Mouse (Mus musculus) right cerebral cortex, postnatal 14 days (tissue): Measurements from ENCODE around the gene Acot12.
A peak's percentile ranks its signal among the peaks of the same experiment; 100 is the strongest.

Experiments
- DNase-seq: peaks from one replicate; pipeline ENCODE4 v3.0.0; 2022

Gene Acot12

DNA sequence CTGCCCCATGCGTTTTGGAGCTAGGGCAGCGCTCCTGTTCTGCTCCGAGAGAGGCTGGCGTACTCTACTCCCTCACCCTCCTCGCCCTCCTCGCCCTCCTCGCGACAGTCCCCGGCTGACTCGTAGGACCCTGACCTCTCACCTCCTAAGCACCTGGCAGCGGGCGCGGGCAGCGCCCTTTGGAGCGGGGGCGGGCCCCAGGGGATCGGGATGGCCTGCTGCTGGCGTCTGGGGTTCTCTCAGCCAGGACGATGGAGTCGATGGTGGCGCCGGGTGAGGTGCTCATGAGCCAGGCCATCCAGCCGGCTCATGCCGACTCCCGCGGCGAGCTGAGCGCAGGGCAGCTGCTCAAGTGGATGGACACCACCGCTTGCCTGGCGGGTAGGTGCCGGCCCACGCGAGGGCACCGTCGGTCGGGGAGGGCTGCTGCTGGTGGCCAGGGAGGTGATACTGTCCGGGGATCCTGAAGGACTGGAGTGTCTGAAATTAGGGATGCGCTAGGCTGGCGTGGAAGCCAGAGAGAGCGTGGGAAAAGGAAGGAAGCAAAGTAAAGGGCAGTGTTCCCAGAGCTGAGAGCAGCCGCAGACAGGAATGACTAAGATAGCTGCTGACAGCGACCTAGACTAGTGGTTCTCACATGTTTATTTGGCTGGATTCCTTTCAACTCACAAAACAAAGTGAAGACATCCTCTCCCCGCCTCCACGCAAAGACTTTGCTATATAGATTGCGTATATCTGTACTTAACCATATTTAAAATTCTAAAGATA is at the start of gene Acot12:
Gene Acot12 (plus strand): TSS at position 233 of the 768 bp plus-strand sequence.
- peak; percentile 28 for DNase-seq

DNA sequence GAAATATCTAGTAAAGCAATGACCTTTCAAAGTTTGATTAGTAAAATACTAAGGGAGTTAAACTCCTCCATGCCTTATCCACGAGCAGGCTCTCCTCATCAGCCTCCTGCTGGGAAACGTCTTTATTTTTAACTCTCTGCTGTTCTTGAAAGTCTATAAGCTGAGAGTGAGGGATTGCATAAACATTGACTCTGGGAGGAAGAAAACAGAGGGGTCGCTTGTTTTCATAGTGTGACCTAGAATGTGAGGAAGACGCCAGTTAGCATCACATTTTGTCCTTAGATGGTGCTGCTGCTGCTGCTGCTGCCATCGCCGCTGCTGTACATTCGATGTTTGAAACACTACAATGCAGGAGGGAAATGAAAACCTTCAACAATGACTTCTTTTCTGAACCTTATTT is 47.7 kb upstream of the Acot12 start:
- no peak for DNase-seq

DNA sequence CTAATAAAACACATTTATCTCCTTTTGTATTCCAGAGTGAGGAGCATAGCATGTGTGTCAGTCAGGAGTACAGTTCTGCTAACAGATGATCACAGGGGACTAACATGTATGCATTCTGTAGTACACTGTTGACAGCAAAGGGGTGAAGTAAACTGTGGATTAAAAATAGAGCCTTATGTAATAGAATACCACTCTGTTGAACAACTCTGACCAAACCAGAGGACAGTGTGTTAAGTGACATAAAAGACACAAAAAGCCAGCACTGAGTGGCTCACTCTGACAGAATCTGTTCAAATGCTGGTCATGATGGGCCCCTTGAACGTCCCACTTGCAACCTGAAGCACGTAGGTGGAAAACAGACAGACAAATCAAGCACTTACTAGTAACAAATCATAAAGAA is 45.9 kb upstream of the Acot12 start:
- DNase-seq: no peak

DNA sequence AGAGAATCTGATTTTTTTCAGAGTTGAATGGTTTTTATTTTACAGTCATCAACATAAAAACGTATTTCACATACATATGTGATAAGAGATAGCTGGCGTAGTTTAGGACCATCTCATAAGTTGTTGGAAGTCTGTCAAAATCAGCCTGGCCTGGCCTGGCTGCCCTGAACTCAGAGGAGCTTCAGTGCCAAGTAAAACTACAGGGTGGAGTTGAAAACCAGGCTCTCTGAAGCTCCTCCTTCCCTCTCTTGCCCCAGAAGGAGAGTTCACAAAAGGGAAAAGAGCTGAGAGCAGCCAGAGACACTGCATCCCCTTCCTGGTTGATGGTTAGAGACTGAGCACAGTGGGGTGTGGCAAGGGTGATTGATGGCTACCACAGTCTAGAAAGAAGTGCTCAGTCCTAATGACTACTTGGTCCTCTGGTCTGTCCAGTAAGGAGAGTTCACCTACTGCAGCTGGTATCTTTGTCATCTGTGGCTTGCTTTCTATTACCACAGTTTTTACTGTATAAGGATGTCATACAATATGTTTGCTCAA is 45.1 kb upstream of the Acot12 start:
- DNase-seq: no peak

DNA sequence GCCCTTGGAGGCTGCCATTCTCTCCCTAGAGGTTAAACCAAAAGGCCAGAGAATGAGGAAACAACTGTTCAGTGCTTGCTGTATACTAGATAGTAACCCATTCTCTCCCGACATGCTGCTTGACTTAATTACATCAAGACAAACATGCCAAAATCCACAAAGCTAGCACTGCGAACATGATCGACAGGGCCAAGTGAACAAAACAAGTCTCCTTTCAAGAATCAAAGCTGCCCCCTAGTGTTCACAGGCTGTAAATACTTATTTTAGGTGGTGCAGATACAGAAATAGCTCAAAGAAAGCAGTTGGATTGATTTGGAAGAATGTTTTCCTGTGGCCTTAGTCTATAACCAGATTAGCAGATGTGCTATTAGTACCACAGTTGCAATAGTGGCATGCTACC is 44.3 kb upstream of the Acot12 start:
- peak; percentile 18 for DNase-seq

DNA sequence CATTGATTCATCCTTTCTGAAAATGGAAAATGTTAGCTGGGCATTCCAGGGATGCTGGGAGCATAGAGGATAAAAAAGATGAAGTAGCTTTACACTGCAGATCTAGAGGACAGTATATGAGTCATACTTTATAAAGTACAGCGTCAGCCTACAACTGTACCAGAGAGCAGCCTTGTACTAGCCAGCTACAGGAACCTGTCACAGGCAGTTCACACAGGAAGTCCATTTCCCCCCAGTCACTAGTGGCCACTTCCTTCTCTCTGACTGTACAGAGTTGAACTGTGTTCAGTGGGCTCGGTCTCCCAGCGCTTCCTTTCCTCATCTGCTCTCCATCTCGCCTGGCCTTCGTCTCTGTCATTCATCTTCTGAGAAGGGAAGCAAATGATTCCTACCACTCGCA is 39.0 kb upstream of the Acot12 start:
- DNase-seq: no peak

DNA sequence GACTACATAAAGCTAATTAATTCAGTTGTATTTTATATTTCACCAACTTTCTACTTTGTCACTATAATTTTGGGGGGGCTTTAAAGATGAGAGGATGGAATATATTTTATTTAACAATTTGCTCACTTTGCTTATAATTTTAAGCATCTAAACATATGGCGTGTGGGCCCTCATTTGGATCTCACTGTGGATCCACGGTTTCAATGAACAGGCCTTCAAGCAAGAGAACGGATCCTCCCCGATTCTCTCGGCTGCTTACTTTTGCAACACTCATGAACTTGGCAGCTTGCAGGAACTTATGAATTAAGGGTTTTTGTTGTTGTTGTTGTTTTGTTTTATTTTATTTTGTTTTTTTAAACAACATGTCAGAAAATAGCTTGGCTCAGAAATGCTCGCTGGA is 21.8 kb upstream of the Acot12 start:
- DNase-seq: no peak

DNA sequence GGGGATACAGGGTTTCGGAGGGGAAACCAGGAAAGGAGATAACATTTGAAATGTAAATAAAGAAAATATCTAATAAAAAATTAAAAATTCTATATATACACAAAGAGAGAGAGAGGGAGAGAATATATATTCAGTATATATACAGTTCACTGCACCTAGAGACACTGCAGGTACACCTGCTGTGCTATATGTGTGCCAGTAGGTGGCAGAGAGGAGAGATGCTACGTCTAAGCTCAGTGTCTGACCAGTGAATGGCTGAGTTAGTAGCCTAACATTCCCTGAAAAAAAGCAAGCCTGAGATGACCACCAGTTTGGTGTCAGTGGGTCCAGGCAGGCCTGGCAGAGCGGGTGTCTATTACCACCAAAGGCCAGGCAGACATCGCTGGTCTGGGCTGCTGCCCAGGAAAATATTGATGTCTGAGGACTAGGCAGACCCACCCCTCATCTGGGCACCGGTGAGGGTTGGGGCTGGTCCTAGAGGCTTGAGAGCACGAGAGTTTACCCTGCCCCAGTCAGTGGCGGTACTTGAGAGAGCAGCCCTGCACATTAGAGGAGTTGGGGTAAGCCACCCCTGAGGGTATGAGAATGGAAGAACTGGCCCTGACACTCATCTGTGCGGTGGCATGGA is 18.1 kb upstream of the Acot12 start:
- no peak for DNase-seq

DNA sequence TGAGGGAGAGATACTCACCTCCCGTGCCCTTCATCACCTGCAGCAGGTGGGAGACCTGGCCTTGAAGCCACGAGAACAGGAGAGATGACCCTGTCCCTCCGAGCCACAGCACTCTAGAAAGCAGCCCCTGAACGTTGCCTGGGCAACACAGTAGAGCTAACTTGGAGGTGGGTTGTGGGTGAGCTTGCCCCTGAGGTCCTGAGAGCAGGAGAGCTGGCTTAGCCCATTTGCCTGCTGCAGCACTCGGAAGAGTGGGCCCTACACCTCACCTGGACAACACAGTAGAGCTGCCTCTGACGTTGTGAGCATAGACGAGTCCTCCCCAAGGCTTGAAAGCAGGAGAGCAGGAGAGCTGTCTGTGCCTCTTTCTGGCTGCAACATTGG is 17.6 kb upstream of the Acot12 start:
- no peak for DNase-seq

DNA sequence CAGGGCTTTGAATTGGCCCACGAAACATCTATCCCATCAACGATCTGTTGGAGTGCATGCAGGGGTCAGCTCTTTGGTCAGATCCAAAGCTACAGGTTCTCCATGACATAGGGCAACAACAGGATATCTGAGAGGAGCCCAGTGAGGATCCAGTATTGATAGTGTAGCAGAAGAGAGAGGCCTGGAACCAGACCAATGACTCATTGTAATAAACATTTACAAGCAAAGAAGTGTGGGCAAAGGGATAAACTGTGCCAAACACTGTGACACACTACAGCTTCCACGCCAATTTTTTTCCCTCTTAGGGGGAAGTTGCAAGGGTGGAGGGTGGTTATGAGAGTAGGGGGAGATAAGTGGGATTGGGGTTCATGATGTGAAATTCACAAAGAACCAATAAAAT is 17.1 kb upstream of the Acot12 start:
- no peak for DNase-seq

DNA sequence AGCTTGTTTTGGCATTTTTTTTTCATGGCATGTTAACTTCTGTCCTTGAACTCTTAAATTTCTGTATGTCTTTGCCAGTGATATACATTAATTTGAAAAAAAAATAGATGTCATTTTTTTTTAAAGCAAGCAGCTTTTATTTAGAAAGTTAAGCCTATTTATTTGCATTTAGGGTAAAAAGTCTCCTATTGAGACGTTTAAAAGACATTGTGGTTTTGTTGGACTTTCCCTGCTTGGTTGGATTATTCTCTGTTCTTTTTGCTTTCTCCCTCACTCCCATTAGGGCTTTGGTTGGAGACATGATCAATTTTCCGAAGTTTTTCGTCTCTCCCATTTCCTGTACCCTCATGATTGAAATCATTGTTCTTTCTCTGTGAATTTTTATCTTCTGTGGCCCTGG is 16.2 kb upstream of the Acot12 start:
- no peak for DNase-seq

DNA sequence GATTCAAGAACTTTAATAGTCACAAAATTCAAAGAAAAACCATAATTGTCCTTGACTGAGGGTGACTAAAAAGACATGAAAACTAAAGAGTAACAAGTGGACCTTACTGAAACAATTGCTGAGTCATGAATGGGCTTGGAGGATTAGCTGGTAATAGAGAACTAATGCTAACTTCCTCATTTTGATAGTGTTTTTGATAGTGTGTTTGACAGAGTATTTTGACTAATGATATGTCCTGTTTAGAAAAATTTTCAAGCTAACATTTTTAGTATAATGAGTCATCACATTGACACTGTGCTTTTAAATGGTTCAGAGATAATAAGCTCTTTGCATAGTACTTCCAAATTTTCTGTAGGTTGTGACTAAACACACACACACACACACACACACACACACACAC is 13.4 kb upstream of the Acot12 start:
- DNase-seq: no peak

DNA sequence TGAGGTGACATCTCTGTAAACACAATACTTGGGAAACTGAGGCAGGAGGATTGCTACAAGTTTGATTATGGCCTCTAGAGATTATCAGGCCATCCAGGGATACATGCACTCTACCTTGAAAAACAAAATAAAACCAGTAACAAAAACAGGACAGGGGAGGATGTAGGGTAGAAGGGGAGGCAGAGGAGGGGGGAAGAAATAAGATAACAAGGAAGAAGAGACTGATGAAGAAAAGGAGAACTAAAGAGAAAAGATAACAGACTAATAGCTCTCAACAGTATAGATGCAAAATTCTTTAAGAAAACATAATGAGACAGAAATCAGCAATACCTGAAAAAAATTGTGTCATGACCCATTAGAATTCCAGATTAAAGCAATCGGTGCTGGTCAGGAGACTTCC is 4.1 kb upstream of the Acot12 start:
- no peak for DNase-seq

DNA sequence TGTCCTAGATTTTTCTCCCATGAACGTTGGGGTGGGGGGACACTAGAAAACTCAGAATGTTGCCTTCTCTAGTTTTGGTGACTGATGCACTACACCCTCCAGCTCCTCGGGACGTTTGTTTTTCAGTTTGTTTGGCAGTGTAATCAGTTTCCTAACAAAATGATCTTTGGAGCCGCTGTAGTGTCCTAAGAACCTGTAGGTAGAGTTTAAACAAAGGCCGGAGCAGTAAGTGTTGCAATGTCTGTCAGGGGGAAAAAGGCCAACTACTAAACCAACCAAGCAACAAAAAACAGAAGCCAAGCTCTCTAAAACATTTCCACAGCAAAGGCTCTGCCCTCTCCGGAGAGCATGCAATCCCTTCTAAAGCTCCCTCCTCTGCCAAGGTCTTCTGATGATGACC is 461 bp upstream of the Acot12 start:
- DNase-seq: no peak

DNA sequence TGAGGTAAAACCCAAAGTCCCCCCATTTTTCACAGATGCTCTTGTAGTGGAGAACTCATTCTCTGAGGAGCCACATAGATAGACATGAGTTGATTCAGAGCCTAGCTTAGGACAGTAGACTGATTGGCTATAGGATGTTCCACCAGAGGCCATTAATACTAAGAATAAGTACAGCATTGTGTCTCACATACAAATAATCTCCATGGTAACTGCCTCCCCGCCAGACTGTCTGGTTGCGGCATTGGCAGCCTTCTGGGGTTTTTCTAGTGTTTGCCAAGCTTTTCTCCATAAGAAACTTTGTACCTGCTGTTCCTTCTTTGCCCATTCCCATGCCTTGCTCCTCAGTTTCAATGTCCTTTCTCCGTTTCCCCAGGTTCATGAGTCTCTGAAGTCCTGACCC is 1.9 kb downstream of the Acot12 start:
- no peak for DNase-seq

DNA sequence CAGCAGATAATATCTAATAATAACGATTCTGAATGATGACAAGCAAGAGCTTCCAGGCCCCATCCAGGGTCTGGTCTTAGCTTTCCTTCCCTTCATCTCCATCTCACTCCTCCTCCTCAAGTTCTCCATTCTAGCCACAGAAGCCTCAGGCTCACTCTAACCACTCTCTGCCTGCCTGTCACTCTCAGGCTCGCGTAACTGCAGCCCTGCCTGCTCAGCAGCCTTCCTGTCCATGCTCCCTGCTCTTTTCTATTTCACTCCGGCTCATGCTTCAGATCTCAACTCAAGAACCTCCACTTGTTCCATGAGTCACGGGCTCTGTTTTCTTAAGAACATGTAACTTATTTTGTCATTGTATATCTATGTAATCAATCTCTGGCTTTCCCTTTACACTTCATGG is 5.2 kb downstream of the Acot12 start:
- DNase-seq: no peak

DNA sequence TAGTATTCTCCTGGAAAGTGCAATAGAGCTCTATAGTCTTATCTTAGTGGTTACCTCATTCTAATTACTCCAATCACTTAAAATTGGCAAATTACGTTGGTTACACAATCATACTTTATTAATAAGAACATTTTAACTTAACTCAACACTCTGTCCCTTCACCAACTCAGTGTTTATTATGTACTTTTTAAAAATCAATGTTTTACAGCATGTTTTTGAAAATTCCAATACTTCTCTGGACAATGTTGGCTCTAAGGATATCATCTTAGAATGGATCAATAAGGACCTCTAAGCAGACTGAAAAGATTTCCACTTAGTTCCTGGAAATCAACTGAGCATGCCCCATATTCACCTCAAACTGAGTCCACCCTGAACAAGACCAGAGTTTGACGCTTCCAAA is 7.1 kb downstream of the Acot12 start:
- DNase-seq: no peak

DNA sequence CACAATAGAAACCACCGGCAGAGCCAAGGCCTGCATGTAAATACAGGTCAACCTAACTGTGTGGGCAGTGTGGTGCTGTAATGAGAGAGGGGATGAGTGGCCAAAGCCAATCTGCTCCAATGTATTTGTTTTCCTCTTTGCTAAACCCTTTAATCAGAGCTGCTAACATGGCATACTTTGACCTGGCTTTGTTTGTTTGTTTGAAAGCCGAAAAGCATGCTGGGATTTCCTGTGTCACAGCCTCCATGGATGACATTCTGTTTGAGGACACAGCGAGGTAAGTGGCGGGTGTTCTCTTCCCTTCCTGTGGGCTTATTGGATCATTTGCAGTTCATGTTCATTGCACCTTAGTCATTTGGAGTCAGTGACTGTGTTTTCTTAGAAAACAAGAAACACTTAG is 8.7 kb downstream of the Acot12 start:
- DNase-seq: no peak

DNA sequence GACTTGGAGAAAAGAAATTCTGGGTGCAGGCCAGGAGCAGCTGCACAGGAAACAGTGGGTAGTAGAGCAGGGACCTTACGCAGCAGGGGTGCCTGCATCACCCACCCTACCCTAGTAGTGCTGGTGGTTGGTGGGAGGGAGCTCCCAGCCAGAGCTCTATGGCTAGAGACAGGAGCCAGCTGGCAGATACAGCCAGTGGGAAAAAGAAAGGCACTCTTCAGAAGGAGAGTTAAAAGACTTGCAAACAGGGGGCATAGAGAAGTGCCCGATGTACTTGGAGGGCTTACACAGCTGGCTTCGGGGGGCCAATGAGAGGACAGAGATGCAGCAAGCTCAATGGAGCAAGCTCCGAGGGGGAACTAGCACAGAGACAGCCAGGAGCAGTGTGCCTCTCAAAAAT is 12.4 kb downstream of the Acot12 start:
- no peak for DNase-seq

DNA sequence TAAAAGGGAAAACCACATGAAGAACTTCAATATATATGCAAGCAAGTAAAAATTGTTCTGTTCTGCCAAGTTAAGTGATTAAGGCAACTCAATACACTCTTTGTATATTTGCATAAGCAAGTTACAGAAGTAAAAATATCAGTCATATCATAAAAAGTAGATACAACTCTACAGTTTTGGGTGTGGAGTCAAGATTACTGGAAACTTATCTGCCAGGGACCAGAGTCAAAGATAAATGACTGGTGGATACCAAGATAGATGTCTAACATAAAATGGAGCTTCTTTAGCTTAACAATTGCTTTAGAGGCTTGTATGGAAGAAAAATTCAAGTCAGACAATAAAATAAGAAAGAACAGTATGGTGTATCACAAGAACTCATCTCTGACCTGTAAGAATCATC is 13.4 kb downstream of the Acot12 start:
- DNase-seq: no peak

DNA sequence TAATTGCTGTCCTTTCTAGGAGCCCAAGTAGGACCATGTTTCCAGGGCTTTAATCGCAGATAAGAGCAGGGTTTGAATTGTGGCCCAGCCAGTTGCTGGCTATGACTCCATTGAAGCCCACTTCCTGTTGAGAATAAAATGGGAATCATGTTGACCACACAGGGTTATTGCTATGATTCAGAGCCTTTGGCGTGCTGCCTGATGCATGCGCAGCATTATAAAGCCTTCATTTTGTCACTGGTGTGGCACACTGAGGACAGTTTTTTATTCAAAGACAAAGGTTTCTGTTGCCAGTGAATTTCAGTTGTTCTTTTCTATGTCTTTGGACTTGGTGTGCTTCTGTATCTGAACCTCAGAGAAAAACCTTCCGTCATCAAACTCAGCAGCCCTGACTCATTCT is 14.9 kb downstream of the Acot12 start:
- DNase-seq: no peak

DNA sequence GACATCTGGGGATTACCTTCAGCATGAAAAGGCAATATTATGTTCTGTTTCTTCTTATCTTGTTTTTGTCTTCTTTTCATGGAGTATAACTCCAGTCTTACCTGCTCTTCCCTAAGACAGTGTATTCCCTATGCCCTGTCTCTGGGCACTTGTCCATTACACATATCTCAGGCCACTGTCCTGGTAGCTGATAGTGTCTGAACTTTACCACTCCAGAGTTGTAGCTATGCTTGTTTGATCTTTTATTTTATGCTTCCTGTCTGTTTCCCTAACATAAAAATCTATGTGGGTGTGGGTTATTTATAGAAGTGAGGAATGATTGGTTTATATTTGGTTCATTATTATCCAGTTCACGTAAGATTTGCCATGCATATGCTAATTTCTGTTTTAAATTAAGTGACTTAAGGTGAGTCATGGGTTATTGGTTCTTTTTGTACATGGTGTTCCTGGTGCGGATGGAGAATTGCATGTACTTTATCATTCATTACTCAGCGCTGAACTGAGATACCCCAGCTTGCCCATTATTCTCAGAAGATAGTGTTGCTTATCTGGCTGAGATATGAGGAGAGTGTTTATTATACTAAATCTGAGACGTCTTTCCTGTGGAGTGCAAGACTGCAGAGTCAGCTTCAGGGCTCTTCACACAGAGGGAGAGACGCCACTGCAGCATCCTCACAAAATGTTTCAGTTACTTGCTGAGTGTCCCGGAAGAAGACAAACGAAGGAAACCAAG is 17.2 kb downstream of the Acot12 start:
- DNase-seq: no peak

DNA sequence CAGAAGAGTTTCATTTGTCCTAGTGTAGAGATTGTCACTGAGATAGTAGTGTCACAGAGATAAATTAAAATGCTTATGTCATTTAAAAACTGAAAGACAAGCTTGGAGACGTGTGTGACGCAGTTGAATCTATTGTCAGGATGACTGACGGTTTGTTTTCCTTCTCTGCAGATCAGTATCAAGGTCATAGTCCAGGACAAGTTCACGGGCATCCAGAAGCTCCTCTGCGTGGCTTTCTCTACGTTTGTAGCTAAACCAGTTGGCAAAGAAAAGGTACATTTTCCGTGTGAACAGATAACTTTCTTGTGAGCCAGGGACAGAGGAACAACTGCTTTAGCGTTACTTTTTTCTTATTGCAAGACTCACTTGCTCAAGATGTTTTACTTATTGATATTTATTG is 18.5 kb downstream of the Acot12 start:
- DNase-seq: no peak
